Mouse (Mus musculus): ENCODE data around the gene Cap2. TPM values are rescaled to one million over a fixed set of nuclear protein-coding genes. Genes with fewer than 3 reads are reported as not detected.

Cap2 gene
- polyA plus RNA-seq, 1 experiment from 2014 or later, result 15.9 TPM

DNA sequence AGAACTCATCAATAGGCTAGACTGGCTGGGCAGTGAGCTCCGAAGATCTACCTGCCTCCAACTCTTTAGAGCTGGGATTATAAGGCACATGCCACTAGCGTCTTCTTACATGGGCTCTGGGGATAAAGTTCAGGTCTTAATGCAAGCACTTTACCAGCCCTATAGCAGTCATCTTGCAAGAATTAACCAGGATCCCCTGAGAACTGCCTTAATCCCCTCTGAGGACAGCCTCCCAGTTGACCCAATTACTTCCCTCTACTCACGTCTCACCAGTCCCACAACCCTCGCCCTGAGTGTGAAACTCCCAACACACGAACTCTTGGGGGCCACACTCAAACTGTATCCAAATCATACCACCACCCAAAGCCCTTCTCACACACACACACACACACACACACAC lies 64.3 kb downstream of the Cap2 start:
- H3K9ac ChIP-seq (ENCODE audit: low read depth, low read length), result no peak overlapping the region
- 63% methylated on average over 5 of the region's 5 CpGs for WGBS
- no peak for ATAC-seq

DNA sequence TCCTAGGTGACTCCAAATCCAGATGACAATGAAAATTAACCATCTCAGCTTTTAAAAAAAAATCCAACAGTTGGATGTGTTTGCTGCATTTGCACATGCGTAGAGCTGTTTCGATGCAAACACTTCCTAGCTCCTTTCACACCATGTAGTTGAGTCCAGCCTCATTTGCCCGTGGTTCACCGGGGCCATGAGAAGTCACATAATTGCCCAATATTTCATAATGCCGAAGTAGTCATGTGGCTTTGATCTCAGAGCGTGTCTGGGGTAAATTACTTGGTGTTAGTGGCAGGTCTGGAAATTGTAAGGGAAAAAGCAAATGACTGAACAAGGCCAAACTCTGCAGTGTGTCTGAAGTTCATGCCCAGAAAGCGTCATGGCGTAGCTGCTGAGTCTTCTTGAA lies 67.8 kb downstream of the Cap2 start:
- no peak overlapping the region for H3K4me2 ChIP-seq (ENCODE audit: low read length)
- H3K9me3 ChIP-seq (replicated peaks; ENCODE audit: control insufficient read depth, low read length, poor library complexity, severe bottlenecking), result no peaks in the 10 kb centered on the region
- ATAC-seq, result no peak
- H3K27me3 ChIP-seq (ENCODE audit: control insufficient read depth, insufficient read depth, low read depth, low read length), result no peaks in the 10 kb centered on the region
- H3K9ac ChIP-seq (ENCODE audit: low read depth, low read length), result no peak overlapping the region
- no peaks in the 10 kb centered on the region for H3K36me3 ChIP-seq (ENCODE audit: control insufficient read depth, insufficient read depth, low read length)
- no peak overlapping the region for H3K27ac ChIP-seq (ENCODE audit: low read length)
- no peak overlapping the region for H3K4me3 ChIP-seq (ENCODE audit: low read depth, low read length)
- peaks cover 21% of the 10 kb centered on the region for H3K4me1 ChIP-seq (ENCODE audit: control insufficient read depth, insufficient read depth, low read length)
- 97% methylated on average over 8 of the region's 8 CpGs for WGBS

More for the DNA sequence above, 64.3 kb downstream of the Cap2 start:
- Histone ChIP-seq H3K4me2 (ENCODE audit: low read length) (no peak overlapping the region), H3K4me1 (ENCODE audit: control insufficient read depth, insufficient read depth, low read length) (peaks cover 4% of the 10 kb centered on the region), H3K36me3 (ENCODE audit: control insufficient read depth, insufficient read depth, low read length) (no peaks in the 10 kb centered on the region), H3K27ac (ENCODE audit: low read length) (no peak overlapping the region), H3K4me3 (ENCODE audit: low read depth, low read length) (no peak overlapping the region), H3K9me3 (replicated peaks; ENCODE audit: control insufficient read depth, low read length, poor library complexity, severe bottlenecking) (no peaks in the 10 kb centered on the region), H3K27me3 (ENCODE audit: control insufficient read depth, insufficient read depth, low read depth, low read length) (no peaks in the 10 kb centered on the region)

DNA sequence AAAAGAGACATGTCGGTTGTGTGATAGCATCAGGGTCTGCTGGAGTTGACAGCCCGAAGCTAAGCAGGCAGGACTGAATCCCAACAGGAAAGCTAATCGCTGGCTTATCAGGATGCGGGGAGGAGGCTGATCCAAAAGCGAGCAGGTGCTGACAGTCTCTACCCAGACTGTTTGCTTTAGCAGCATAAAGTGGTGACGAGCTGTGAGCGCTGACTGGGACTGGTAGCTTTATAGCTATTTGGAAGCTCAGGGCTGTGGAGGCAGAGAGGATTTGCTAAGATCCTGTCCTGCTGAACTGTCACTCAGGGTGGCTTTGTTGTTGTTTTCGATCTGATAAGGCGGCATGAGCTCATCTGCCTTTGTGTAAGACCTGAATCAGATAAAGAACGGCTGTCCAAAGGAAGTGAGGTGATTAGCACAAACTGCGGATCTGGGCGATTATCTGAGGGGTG lies 69.5 kb downstream of the Cap2 start:
- H3K36me3 ChIP-seq (ENCODE audit: control insufficient read depth, insufficient read depth, low read length), result no peaks in the 10 kb centered on the region
- peaks cover 21% of the 10 kb centered on the region for H3K4me1 ChIP-seq (ENCODE audit: control insufficient read depth, insufficient read depth, low read length)
- H3K27me3 ChIP-seq (ENCODE audit: control insufficient read depth, insufficient read depth, low read depth, low read length), result no peaks in the 10 kb centered on the region
- H3K27ac ChIP-seq (ENCODE audit: low read length), result peak overlapping the region; percentile 80
- peak overlapping the region; percentile 28 for H3K4me3 ChIP-seq (ENCODE audit: low read depth, low read length)
- peak overlapping the region; percentile 61 for H3K9ac ChIP-seq (ENCODE audit: low read depth, low read length)
- under 1% methylated on average over 12 of the region's 12 CpGs for WGBS
- peak; percentile 77 for ATAC-seq
- peak overlapping the region; percentile 51 for H3K4me2 ChIP-seq (ENCODE audit: low read length)
- H3K9me3 ChIP-seq (replicated peaks; ENCODE audit: control insufficient read depth, low read length, poor library complexity, severe bottlenecking), result no peaks in the 10 kb centered on the region

DNA sequence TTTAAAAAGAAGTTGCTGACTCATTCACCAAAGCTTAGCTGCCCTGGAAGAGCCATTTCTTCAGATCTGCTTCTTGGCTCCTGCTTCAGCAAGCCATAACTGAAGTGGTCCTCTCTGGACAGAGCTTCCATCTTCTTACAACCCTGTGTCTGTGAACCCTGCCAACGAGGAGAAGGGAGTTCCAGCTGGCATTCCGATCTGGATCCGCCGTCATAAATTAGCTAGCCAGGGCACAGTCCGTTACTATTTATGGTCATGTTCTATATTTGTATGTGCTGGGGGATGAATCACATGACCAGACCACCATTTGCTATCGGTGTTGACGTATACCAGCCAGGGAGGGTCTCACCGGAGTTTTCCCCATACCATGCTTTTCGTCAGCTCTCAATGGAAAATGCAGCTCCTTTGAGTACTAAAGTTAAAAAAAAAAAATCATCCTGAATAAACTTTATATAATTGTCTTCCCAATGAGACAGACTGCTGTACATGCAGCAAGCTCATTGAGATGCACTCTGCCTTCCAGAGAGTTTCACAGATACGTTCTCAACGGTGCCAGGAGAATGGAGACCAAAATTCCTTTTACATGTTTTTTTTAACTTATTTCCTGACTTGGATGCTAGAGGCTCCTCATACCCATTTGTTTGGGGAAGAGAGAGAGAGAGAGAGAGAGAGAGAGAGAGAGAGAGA lies 70.5 kb downstream of the Cap2 start:
- H3K27me3 ChIP-seq (ENCODE audit: control insufficient read depth, insufficient read depth, low read depth, low read length), result no peaks in the 10 kb centered on the region
- no peaks in the 10 kb centered on the region for H3K36me3 ChIP-seq (ENCODE audit: control insufficient read depth, insufficient read depth, low read length)
- H3K9me3 ChIP-seq (replicated peaks; ENCODE audit: control insufficient read depth, low read length, poor library complexity, severe bottlenecking), result no peaks in the 10 kb centered on the region
- no peak overlapping the region; the same call in 1 of the 2 replicates for H3K27ac ChIP-seq (ENCODE audit: low read length)
- 52% methylated on average over 11 of the region's 11 CpGs for WGBS
- no peak for ATAC-seq
- H3K4me3 ChIP-seq (ENCODE audit: low read depth, low read length), result no peak overlapping the region
- peaks cover 21% of the 10 kb centered on the region for H3K4me1 ChIP-seq (ENCODE audit: control insufficient read depth, insufficient read depth, low read length)
- H3K4me2 ChIP-seq (ENCODE audit: low read length), result peak overlapping the region; percentile 25; the same call in 1 of the 2 replicates
- H3K9ac ChIP-seq (ENCODE audit: low read depth, low read length), result no peak overlapping the region

DNA sequence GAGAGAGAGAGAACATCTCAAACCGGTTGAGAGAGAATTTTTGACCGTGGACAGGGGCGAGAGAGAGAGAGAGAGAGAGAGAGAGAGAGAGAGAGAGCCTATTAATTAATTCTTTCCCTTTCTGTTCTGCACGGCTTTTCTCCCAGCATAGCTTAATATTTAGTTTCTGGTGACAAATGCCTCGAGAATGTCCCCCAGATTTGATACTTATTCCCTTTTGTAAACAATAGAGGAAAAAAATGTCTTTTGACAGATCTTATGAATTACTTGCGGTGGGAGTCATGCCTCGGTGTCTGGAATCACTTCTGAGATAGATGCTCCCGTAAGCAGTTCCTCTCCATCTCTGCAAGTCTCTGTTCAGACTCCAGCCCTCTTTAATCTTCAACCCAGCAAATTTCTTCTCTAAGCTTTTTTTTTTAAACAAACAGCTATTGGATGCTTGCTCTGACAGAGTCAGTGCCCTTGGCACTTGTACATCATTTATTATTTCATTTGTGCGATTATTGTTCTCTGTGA lies 71.1 kb downstream of the Cap2 start:
- no peak overlapping the region for H3K4me3 ChIP-seq (ENCODE audit: low read depth, low read length)
- H3K36me3 ChIP-seq (ENCODE audit: control insufficient read depth, insufficient read depth, low read length), result no peaks in the 10 kb centered on the region
- H3K27me3 ChIP-seq (ENCODE audit: control insufficient read depth, insufficient read depth, low read depth, low read length), result no peaks in the 10 kb centered on the region
- H3K9me3 ChIP-seq (replicated peaks; ENCODE audit: control insufficient read depth, low read length, poor library complexity, severe bottlenecking), result no peaks in the 10 kb centered on the region
- H3K27ac ChIP-seq (ENCODE audit: low read length), result no peak overlapping the region
- peak overlapping the region; percentile 25; the same call in 1 of the 2 replicates for H3K4me2 ChIP-seq (ENCODE audit: low read length)
- H3K9ac ChIP-seq (ENCODE audit: low read depth, low read length), result no peak overlapping the region
- 37% methylated on average over 9 of the region's 9 CpGs for WGBS
- H3K4me1 ChIP-seq (ENCODE audit: control insufficient read depth, insufficient read depth, low read length), result peaks cover 21% of the 10 kb centered on the region
- ATAC-seq, result no peak

DNA sequence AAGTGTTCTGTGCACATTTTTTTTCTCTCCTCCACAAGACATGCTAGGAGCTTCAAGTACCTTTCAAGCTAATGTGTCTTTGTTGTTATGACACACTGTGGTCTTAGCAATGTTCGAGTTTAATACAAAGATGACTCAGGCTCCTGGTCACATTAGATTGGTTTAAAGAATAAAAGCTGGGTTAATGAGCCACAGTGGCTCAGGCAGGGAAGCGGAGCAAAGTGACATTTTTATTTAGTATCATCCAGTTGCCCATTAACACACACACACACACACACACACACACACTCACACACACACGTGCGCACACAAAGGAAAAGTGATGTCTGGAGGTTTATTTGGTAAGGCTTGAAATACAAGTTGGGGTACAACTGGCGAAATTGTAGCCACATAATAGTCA lies 72.6 kb downstream of the Cap2 start:
- H3K4me2 ChIP-seq (ENCODE audit: low read length), result no peak overlapping the region
- no peak overlapping the region for H3K4me3 ChIP-seq (ENCODE audit: low read depth, low read length)
- H3K9ac ChIP-seq (ENCODE audit: low read depth, low read length), result no peak overlapping the region
- ATAC-seq, result no peak
- no peaks in the 10 kb centered on the region for H3K9me3 ChIP-seq (replicated peaks; ENCODE audit: control insufficient read depth, low read length, poor library complexity, severe bottlenecking)
- 72% methylated on average over 5 of the region's 5 CpGs for WGBS
- H3K27ac ChIP-seq (ENCODE audit: low read length), result no peak overlapping the region
- no peaks in the 10 kb centered on the region for H3K27me3 ChIP-seq (ENCODE audit: control insufficient read depth, insufficient read depth, low read depth, low read length)
- H3K36me3 ChIP-seq (ENCODE audit: control insufficient read depth, insufficient read depth, low read length), result no peaks in the 10 kb centered on the region
- peaks cover 21% of the 10 kb centered on the region for H3K4me1 ChIP-seq (ENCODE audit: control insufficient read depth, insufficient read depth, low read length)

DNA sequence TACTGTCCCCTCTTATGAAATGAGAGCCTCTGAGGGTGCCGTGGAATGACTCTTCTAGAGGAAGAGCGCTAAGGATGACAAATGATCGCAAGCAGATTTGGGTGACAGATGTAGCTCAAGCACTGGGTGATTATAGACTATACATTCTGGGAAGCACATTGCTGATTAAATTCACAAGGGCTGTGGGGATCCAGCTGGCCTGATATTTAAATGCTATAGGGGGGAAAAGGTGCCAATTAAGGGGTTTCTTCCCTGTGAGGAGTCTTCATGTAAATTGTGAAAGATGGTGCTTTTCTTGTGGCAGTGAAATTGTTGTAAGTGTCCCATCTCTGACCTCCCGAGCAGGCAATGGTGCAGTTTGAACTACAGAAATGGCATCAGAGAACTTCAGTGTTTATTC lies 73.1 kb downstream of the Cap2 start:
- no peak for ATAC-seq
- Histone ChIP-seq H3K4me1 (ENCODE audit: control insufficient read depth, insufficient read depth, low read length) (peaks cover 21% of the 10 kb centered on the region), H3K4me2 (ENCODE audit: low read length) (no peak overlapping the region), H3K9me3 (replicated peaks; ENCODE audit: control insufficient read depth, low read length, poor library complexity, severe bottlenecking) (no peaks in the 10 kb centered on the region), H3K27me3 (ENCODE audit: control insufficient read depth, insufficient read depth, low read depth, low read length) (no peaks in the 10 kb centered on the region), H3K36me3 (ENCODE audit: control insufficient read depth, insufficient read depth, low read length) (no peaks in the 10 kb centered on the region), H3K27ac (ENCODE audit: low read length) (no peak overlapping the region), H3K4me3 (ENCODE audit: low read depth, low read length) (no peak overlapping the region), H3K9ac (ENCODE audit: low read depth, low read length) (no peak overlapping the region)
- WGBS, result 74% methylated on average over 4 of the region's 4 CpGs

DNA sequence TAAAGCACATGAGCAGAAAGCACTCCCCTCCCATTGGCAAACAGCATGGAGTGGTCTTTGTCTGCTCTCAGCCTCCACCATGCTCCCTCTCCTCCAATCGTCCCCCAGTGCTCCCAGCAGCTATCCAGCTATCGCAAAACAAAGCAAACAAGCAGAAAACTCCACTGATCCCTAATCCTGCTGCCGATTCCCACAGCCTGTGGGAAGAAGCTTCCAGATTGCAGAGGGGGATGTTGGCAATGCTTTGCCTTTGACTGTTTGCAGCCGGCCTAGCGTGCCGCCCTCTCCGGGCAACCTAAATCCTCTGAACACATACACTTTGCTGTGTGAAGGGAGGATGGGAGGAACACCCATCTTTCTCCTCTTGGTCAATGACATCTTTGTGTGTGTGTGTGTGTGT lies 83.2 kb downstream of the Cap2 start:
- 53% methylated on average over 7 of the region's 7 CpGs for WGBS
- no peak overlapping the region for H3K27ac ChIP-seq (ENCODE audit: low read length)
- peak; percentile 45; the same call in 1 of the 2 replicates for ATAC-seq

DNA sequence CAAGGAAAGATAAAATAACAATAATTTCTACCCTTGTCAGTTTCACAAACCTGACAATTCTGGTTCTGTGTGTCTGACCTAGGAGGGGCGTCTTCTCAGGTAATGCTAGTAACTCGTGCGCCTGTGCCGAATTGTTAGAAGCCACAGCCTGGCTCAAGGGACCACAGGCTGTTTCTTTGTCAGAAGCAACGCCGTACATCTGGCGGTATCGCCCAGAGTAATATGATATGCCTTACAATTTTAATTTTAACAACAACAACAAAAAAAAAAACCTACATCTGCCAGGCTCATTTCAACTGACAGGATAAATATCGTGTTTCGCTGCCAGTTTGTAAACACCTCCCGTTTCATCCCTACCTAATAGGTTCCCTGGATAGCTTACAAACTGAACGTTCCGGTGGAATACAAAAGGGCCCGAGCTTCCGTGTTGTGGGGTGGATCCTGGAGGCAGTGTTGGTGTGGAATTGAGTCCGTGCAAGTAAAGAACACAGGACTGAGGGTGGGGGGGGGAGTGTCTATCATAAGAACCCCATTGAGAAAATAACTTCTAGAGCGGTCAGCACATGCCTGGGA lies 86.2 kb downstream of the Cap2 start:
- no peak for ATAC-seq
- Histone ChIP-seq H3K4me2 (ENCODE audit: low read length) (no peak overlapping the region), H3K27ac (ENCODE audit: low read length) (0 out of 2 replicates have a peak overlapping the region, but pooled peaks have one; percentile 39), H3K36me3 (ENCODE audit: control insufficient read depth, insufficient read depth, low read length) (no peaks in the 10 kb centered on the region), H3K4me1 (ENCODE audit: control insufficient read depth, insufficient read depth, low read length) (no peaks in the 10 kb centered on the region; the same call in 1 of the 2 replicates), H3K9ac (ENCODE audit: low read depth, low read length) (no peak overlapping the region), H3K9me3 (replicated peaks; ENCODE audit: control insufficient read depth, low read length, poor library complexity, severe bottlenecking) (no peaks in the 10 kb centered on the region), H3K27me3 (ENCODE audit: control insufficient read depth, insufficient read depth, low read depth, low read length) (no peaks in the 10 kb centered on the region), H3K4me3 (ENCODE audit: low read depth, low read length) (no peak overlapping the region)
- 80% methylated on average over 17 of the region's 17 CpGs for WGBS

More for the DNA sequence above, 83.2 kb downstream of the Cap2 start:
- H3K9me3 ChIP-seq (replicated peaks; ENCODE audit: control insufficient read depth, low read length, poor library complexity, severe bottlenecking), result no peaks in the 10 kb centered on the region
- no peak overlapping the region for H3K9ac ChIP-seq (ENCODE audit: low read depth, low read length)
- H3K36me3 ChIP-seq (ENCODE audit: control insufficient read depth, insufficient read depth, low read length), result no peaks in the 10 kb centered on the region
- H3K4me2 ChIP-seq (ENCODE audit: low read length), result no peak overlapping the region
- H3K4me1 ChIP-seq (ENCODE audit: control insufficient read depth, insufficient read depth, low read length), result no peaks in the 10 kb centered on the region; the same call in 1 of the 2 replicates
- H3K4me3 ChIP-seq (ENCODE audit: low read depth, low read length), result no peak overlapping the region
- no peaks in the 10 kb centered on the region for H3K27me3 ChIP-seq (ENCODE audit: control insufficient read depth, insufficient read depth, low read depth, low read length)

Measured in midbrain, embryonic 16.5 days (tissue).